Mouse (Mus musculus): Measurements from ENCODE around the gene Olfr1346. TPM values are rescaled to one million over a fixed set of nuclear protein-coding genes. Genes with fewer than 3 reads are reported as not detected.
"Not testable (repeated sequence)": the region's sequence is repeated elsewhere in the genome, so short reads cannot be mapped to it uniquely, and the experiment has no call there.

The Olfr1346 gene
- not detected for total RNA-seq (2022)

DNA sequence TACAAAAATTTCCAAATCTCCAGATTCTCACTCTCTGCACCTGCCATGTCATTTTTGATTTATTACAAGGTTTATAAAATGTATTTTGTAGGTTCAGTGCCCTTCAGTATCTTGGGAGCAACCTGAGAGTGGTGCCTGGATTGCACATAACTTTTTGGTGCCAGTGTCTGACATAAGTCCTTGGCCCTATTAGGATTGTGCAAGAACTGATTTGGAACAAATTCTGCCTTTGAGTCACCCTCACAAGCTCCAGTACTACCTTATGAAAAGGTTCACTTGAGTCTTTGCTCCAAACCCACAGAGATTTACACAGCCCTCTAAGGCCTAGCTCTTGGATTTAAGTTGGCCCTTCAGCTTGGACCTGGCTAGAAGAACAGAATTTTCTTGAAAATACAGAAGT is at the start of gene Olfr1346:
Olfr1346 (plus strand) TSS at position 151 of the 400 bp plus-strand sequence.
- DNase-seq (ENCODE audit: low spot score in 2 of 2), result no peak

DNA sequence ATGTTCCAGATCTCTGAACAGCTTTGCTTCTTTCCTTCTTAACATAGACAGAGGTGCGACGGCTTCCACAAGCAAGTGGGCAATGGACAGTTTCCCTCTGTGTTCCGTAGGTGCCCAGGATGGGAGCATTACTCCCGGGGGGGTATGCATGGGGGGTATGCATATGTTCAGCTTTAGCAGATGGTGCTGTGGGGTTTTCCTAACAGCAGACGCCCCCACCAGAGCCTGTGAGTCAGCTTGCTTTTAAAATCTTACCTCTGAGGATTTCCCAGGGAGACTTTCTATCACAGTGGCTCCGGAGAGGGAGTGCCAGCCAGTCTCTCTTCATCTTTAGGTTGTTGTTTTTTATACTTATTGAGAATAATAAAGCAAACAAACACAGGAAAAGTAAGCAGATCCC is 47.0 kb upstream of the Olfr1346 start:
- peak in 1 of 2 experiments; percentile 66 for DNase-seq (ENCODE audit: low spot score in 2 of 2)

DNA sequence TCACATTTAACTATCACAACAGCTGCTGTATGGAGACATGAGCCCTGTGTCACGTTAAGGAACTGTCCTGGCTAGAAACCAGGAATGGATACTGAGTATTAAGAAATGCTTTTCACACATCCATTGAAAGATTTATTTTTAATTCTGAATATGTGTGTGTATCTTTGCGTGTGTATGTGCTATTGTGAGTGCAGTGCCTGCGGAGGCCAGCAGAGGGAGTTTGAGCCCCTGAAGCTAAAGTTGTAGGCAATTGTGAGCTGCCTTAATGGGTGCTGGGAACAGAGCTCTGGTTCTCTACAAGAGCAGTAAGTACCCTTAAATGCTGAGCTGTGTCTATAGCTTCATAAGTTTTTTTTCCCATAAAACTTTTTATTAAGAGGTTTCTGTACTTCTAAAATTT is 37.5 kb upstream of the Olfr1346 start:
- DNase-seq (ENCODE audit: low spot score in 2 of 2), result no peak

DNA sequence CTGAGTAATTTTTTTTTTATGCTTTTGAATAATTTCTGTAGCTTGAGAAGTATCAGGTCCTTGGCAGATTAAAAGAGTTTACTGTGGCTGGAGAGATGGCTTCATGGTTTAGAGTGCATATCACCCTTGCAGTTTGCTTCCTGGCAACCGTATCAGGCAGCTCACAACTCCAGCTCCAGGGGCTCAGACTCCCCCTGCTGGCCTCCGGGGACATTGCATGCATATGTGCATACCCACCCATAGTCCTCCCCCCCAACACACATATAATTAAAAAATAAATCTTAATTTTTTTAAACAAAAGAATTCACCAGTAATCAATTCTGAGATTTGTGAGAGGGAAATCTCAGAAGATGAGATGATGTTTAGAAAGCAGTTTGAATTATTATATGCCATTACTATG is 36.6 kb upstream of the Olfr1346 start:
- DNase-seq (ENCODE audit: low spot score in 2 of 2), result no peak

DNA sequence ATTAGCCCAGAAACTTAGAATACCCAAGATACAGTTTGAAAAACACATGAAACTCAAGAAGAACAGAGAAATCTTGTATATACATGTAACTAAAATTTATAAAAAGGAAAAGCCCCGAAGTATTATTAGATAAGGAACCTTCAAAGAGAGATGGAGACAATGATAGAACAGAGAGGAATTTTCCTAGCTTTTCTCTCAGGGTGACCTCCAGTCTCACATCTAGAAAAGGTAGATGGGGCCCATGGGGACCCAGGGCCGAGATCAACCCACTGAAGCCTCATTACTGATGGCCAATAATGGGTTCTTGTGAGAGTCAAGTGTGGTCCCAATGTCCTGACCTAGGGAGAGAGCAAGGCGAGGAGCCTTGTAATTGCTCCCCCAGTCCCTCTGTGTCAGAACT is 28.5 kb upstream of the Olfr1346 start, which contains the start of gene Olfr1344:
Olfr1344 (plus strand) TSS at position 301 of the 400 bp plus-strand sequence.
- no peak for DNase-seq (ENCODE audit: low spot score in 2 of 2)

DNA sequence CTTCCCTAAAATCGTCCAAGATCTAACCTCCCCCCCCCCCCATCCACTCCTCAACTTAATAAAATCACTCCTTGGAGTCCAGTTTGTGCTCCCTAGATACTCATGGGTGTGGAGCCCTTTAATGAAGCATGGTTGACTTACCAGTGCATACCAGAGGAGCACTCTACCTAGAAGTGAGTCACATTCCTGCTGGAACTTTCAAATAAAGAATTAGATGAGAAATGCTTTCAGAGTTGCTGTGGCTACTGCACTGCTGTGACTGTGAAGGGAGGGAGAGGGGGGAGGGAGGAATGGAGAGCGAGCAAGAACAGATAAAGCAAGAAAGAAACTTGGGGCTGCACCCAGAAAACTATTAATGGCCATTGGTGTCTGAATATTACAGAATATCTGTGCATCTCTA is 25.7 kb upstream of the Olfr1346 start:
- no peak for DNase-seq (ENCODE audit: low spot score in 2 of 2)

DNA sequence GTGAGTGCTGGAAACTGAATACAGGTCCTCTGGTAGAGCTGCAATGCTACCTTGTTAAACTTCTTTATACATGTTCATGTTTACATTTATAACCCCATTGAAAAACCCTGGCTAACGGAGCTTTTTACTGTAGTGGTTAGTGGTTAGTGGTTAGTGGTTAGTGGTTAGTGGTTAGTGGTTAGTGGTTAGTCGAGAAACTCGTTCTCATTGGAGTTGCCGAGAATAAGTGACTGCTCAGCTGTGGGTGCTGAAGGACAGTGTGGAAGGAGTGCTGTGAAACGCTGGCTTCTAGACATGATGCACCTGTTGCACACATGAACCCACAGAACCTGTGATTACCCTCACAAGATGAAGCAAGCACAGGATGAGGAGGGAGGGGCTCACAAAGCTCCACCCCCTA is 19.1 kb upstream of the Olfr1346 start:
- no peak for DNase-seq (ENCODE audit: low spot score in 2 of 2)

DNA sequence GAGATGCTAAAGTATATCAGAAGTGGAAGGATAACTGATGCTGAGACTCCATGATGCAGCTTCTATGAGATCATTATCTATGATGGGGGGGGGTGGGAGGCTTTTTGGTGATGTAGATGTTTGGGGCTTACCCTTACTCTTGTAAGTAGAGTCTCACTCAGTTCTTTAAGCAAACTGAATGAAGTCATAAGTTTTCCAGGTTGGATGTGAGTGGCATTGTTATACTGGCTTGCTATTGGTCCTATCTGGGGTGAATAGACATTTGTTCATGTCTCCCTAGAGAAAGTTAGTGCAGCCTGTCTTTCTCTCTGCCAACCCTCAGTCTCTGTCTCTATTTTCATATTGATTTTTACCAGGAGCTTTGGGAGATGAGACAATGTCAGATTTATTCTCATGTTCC is 11.0 kb upstream of the Olfr1346 start, which contains the start of gene Olfr1336:
Olfr1336 (plus strand) TSS at position 301 of the 400 bp plus-strand sequence.
- DNase-seq (ENCODE audit: low spot score in 2 of 2), result no peak

DNA sequence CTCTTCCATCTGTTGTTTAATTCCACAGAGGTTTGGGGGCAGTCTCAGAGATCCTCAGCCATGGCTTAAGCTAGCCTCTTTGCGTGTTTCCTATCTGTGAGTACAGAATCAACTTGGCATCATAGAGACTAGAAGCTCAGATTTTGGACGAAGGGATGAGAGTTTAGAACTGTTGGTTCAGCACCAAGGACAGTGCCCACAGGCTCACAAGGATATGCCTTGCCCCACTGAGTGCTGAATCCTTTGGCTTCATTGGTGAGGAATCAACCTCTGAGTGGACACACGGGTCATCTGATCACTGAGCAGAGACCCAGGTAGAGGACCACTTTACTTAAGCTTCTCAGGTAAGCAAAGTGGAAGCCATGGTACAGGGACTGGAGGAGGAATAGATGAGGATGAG is 10.5 kb upstream of the Olfr1346 start:
- DNase-seq (ENCODE audit: low spot score in 2 of 2), result no peak

DNA sequence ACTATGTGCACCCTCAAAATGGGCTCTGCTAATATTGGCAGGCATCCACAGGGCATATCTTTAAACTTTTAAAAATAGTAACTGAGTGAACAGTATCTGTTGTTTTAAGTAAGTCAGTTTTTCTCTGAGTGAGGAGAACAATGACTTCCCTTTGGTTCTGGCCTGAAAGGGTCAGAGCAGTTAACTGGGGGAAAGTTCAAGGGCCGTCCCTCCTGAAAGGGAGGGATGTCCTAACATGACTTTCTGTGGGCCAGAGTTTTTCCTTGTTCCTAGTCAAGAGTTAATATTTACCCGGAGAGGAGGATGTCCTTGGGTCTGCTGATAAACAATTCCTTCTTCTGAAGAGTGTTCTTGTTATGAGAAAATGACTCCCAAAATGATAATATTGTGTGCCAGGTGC is 10.7 kb downstream of the Olfr1346 start:
- DNase-seq (ENCODE audit: low spot score in 2 of 2), result not testable (repeated sequence)

DNA sequence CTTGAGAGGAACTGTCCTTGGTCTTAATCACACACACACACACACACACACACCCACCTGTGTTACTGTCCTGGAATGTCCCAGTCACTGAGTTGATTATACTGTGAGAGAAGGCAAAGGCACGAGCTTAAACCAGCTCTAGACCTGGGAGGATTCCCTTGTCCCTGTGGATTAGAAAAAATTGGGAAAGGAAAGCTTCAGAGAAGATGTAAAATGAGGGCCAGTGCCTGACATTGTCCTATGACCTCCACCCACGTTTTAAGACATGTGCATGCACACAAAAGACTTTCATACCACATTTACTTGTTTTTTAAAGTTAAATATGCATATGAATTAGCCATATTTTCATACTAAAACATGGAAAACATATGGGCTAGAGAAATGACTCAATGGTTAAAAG is 19.9 kb downstream of the Olfr1346 start, which contains the start of gene Olfr5:
Olfr5 (minus strand) TSS at position 101 of the 400 bp plus-strand sequence.
- no peak for DNase-seq (ENCODE audit: low spot score in 2 of 2)

DNA sequence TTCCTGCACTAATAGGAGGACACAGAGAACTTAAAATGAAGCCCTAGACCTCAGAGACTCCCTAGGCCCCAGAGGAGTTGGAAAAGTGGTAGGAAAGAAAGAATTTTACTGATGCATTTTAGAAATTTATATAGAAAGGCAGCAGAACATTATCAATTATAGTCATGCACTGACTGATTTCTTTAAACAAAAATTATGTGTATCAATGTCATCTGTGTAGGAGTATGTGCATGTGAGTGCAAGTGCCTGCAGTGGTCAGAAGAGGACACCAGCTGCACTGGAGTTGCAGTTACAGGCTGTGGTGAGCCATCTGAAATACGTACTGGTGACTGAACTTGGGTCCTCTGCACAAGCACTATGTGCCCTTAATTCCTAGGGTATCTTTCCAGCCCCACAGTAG is 32.8 kb downstream of the Olfr1346 start, which contains the start of gene Olfr1347:
Olfr1347 (minus strand) TSS at position 101 of the 400 bp plus-strand sequence.
- no peak for DNase-seq (ENCODE audit: low spot score in 2 of 2)

DNA sequence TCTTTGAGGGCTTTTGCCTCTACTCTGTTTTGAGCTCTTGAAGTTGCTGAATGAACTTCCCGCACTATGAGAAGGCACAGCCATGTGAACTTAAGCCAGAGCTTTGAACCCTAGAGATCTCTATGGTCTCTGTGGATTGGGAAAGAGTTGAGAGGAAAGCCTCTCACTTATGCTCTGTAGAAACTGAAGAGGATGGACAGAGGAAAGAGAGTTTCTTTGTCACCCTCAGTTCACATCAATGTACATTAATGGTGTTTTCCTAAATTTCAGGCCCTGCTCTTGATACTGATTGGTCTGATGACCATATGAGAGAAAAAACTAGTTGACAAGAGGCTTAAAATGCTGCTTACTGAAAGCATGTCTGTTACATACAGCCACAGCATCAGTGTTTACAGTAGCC is 41.7 kb downstream of the Olfr1346 start, which contains the start of gene Olfr1348:
Olfr1348 (minus strand) TSS at position 101 of the 400 bp plus-strand sequence.
- no peak for DNase-seq (ENCODE audit: low spot score in 2 of 2)

DNA sequence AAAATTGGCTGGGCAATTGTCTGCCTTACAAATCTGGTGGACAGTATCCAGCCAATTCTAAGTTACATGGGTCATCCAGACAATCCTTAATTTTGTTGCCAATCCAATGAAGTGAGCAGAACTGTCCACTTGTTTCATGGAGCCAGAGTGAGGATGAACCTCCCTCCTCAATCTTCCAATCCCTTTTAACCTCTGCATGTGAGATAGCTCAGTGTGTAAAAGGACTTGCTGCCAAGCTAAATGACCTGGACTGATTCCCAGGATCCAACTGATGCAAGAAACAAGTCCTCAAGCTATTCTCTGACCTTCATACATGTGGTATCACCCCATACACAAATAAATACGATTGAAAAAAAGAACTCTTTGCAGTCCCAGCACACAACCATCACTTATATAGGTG is 54.8 kb downstream of the Olfr1346 start:
- no peak for DNase-seq (ENCODE audit: low spot score in 2 of 2)

DNA sequence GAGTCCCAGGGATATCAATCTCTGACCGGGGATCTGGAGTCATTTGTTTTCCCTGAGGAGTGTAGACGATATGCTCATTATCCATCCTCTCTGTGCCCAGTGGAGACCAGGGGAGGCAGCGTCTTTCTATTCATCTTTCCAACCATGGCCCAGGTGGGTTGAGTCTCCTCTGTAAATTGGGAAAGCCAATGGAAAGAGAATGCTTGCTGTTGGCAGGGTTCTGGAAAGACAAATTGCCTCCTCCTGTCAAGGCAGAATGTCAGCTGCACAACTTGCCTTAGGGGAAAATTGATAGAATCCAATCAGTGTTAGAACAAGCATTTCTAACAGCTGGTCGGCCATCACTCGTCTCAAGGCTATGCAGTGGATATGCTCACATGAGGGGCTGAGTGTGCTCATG is 55.9 kb downstream of the Olfr1346 start, which contains the start of gene Olfr1349:
Olfr1349 (minus strand) TSS at position 101 of the 400 bp plus-strand sequence.
- DNase-seq (ENCODE audit: low spot score in 2 of 2), result no peak

DNA sequence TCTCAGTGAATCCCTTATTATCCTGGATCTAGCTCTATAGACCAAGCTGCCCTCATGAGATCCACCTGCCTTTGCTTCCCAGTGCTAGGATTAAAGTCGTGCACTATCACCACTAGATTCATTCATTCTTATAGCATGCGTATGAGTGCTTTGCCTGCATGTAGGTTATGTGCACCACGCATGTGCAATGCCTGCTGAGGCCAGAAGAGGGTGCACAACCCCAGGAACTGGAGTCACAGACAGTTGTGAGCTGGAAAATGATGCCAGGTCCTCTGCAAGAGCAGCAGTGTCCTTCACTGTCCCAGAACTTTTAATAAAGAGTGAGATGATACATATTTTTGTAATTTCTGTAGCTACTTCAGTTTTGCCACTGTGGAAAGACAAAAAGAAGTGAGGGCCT is 58.1 kb downstream of the Olfr1346 start:
- no peak for DNase-seq (ENCODE audit: low spot score in 2 of 2)

DNA sequence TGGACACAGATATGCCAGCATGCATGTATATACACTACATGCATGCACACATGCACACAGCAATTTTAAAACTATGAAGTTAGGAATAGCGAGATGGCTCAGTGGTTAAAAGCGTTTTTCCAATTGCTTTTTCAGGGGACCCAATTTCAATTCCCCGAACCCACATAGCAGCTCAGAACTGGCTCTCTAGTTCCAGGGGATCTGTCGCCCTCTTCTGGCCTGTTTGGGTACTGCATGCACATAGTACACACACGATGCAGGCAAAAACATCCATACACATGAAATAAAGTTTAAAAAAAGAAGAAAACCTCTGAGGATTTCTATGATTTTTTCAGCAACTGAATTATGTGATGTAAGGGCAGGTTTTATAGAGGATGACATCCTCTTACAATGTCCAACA is 59.2 kb downstream of the Olfr1346 start:
- no peak for DNase-seq (ENCODE audit: low spot score in 2 of 2)

Other genes with a start within 250 kb of the Olfr1346 start
- not detected for gene Zscan5b, start 244.8 kb upstream of the Olfr1346 start, total RNA-seq (2022)
- not detected for gene Epp13, start 214.4 kb upstream of the Olfr1346 start, total RNA-seq (2022)
- gene Zfp667, start 180.5 kb upstream of the Olfr1346 start, total RNA-seq (2022), result 10 to 100 TPM; 10.8 to 16.0 (median 12.8) TPM
- gene Zfp583, start 135.8 kb upstream of the Olfr1346 start, total RNA-seq (2022), result 10 to 100 TPM in 1 of 4 experiments, 1 to 10 TPM in 3; 9.3 to 10.0 (median 9.6) TPM
- 1 to 10 TPM; 5.0 to 6.8 (median 5.9) TPM for gene Gm3854, start 123.3 kb upstream of the Olfr1346 start, total RNA-seq (2022)
- gene Zfp78, start 103.8 kb upstream of the Olfr1346 start, total RNA-seq (2022), result 1 to 10 TPM; 3.6 to 9.3 (median 6.7) TPM
- 10 to 100 TPM in 1 of 4 experiments, 1 to 10 TPM in 3; 7.0 to 11.6 (median 9.3) TPM for gene Zfp28, start 83.8 kb upstream of the Olfr1346 start, total RNA-seq (2022)
- gene Smim17, start 68.4 kb upstream of the Olfr1346 start, total RNA-seq (2022), result 10 to 100 TPM; 16.9 to 20.0 (median 18.4) TPM
- gene Gm20715, start 56.8 kb upstream of the Olfr1346 start, total RNA-seq (2022), result under 1 TPM; 0.20 to 0.46 (median 0.31) TPM
- gene Olfr1344, start 28.4 kb upstream of the Olfr1346 start, total RNA-seq (2022), result 1 to 10 TPM; 1.2 to 3.7 (median 2.0) TPM
- gene Olfr1336, start 10.9 kb upstream of the Olfr1346 start, total RNA-seq (2022), result under 1 TPM in 2 of 4 experiments, not detected in 2; 0.09 to 0.15 TPM
- gene Olfr5, start 19.8 kb downstream of the Olfr1346 start, total RNA-seq (2022), result not detected
- gene Olfr1347, start 32.7 kb downstream of the Olfr1346 start, total RNA-seq (2022), result not detected
- gene Olfr1348, start 41.6 kb downstream of the Olfr1346 start, total RNA-seq (2022), result not detected
- not detected for gene Olfr1349, start 55.8 kb downstream of the Olfr1346 start, total RNA-seq (2022)
- gene Olfr1350, start 97.7 kb downstream of the Olfr1346 start, total RNA-seq (2022), result not detected
- gene Zim1, start 229.3 kb downstream of the Olfr1346 start, total RNA-seq (2022), result 1 to 10 TPM; 2.1 to 7.0 (median 5.5) TPM